Mouse (Mus musculus) liver, embryonic 11.5 days (tissue): ENCODE results near the gene Mark1. TPM values are rescaled to one million over a fixed set of nuclear protein-coding genes. Genes with fewer than 3 reads are reported as not detected.

ENCODE experiments used
- ATAC-seq: fragments of 200-750 bp; cut with Nextera tagmentation; replicated peaks from 2 replicates; pipeline ENCODE4 v1.8.0; 2017; ENCODE audit warnings: moderate number of reproducible peaks, mild to moderate bottlenecking, moderate TSS enrichment, moderate library complexity; ENCODE audit not compliant: low FRiP score
- DNase-seq: peaks from one replicate; pipeline ENCODE4 v3.0.0-alpha.2; 2017; ENCODE audit warnings: low spot score
- H3K27ac ChIP-seq: fragments of 300-500 bp; sonication (generic); 2 replicates; pipeline ENCODE4 v1.5.1; 2014; ENCODE audit warnings: mild to moderate bottlenecking, low read depth, low read length, control low read depth
- H3K27me3 ChIP-seq: fragments of 300-500 bp; sonication (generic); replicated peaks from 2 replicates; pipeline ENCODE4 v1.6.1; 2014; ENCODE audit warnings: low read length, mixed read lengths; ENCODE audit not compliant: control insufficient read depth, insufficient read depth
- H3K36me3 ChIP-seq: fragments of 300-500 bp; sonication (generic); 2 replicates; pipeline ENCODE4 v1.6.1; 2014; ENCODE audit warnings: mild to moderate bottlenecking, low read length, moderate library complexity, mixed read lengths; ENCODE audit not compliant: control insufficient read depth, insufficient read depth
- H3K4me1 ChIP-seq: fragments of 300-500 bp; sonication (generic); replicated peaks from 2 replicates; pipeline ENCODE4 v1.6.1; 2014; ENCODE audit warnings: low read length, mixed read lengths; ENCODE audit not compliant: control insufficient read depth, insufficient read depth
- H3K4me2 ChIP-seq: fragments of 300-500 bp; sonication (generic); 2 replicates; pipeline ENCODE4 v1.6.1; 2014; ENCODE audit warnings: mild to moderate bottlenecking, control low read depth, moderate library complexity
- H3K4me3 ChIP-seq: fragments of 300-500 bp; sonication (generic); 2 replicates; pipeline ENCODE4 v1.5.1; 2014; ENCODE audit warnings: low read depth, low read length, control low read depth
- H3K9ac ChIP-seq: fragments of 300-500 bp; sonication (generic); 2 replicates; pipeline ENCODE4 v1.6.1; 2014; ENCODE audit warnings: low read depth, low read length, control low read depth
- H3K9me3 ChIP-seq: fragments of 300-500 bp; sonication (generic); 2 replicates; pipeline ENCODE4 v1.6.1; 2016; ENCODE audit warnings: low read length, inconsistent platforms, mixed read lengths; ENCODE audit not compliant: control insufficient read depth
- WGBS: fragments of 180-500 bp; shearing (Covaris S2); extraction: QIAGEN DNeasy Blood & Tissue Kit; methylation state at CpG from one replicate; pipeline ENCODE4 v1.1.7; 2014; 5-methylcytosine and 5-hydroxymethylcytosine counted together
- polyA plus RNA-seq: library from polyadenylated mRNA; unstranded; fragments of >200 nt; fragmentation: Nextera tagmentation; extraction: Ambion mirVana; gene quantifications from 2 replicates; pipeline ENCODE4 v1.2.1, GENCODE M21; 2014

Gene Mark1
- 0.69 and 1.0 TPM in 2 replicates for polyA plus RNA-seq

- Histone ChIP-seq H3K9ac (peak within 1 kb of the TSS; percentile 66), H3K4me2 (peak within 1 kb of the TSS; percentile 84), H3K9me3 (no peaks in the 10 kb centered on the region), H3K36me3 (no peaks in the 10 kb centered on the region), H3K4me1 (peaks cover 3% of the 10 kb centered on the region), H3K27me3 (peaks cover 41% of the 10 kb centered on the region), H3K27ac (no peak within 1 kb of the TSS), H3K4me3 (peak within 1 kb of the TSS; percentile 73)
- WGBS = 2% methylated on average over 80 of the region's 88 CpGs
- DNase-seq (peak; percentile 48), ATAC-seq (0 out of 2 replicates have a peak, but pooled peaks have one; percentile 43)
Measured at GRCm38 (mm10) chr1:184999071-184999750, at the start of gene Mark1. Gene Mark1 (minus strand): TSS chr1:184999570.

- Histone ChIP-seq H3K27me3 (no peaks in the 10 kb centered on the region), H3K9me3 (no peaks in the 10 kb centered on the region), H3K36me3 (no peaks in the 10 kb centered on the region), H3K27ac (no peak overlapping the region), H3K9ac (no peak overlapping the region), H3K4me2 (no peak overlapping the region), H3K4me3 (no peak overlapping the region), H3K4me1 (no peaks in the 10 kb centered on the region)
- ATAC-seq = no peak
- DNase-seq = no peak
- 59% methylated on average over 12 of the region's 12 CpGs for WGBS
Measured at GRCm38 (mm10) chr1:185047516-185048247, 48.3 kb upstream of the Mark1 start.

GRCm38 (mm10) chr1:185046513-185046912 lies 47.1 kb upstream of the Mark1 start:
- no peaks in the 10 kb centered on the region for H3K9me3 ChIP-seq
- H3K4me1 ChIP-seq = no peaks in the 10 kb centered on the region
- H3K27ac ChIP-seq = no peak overlapping the region
- no peak for DNase-seq
- 79% methylated on average over 8 of the region's 8 CpGs for WGBS
- H3K36me3 ChIP-seq = no peaks in the 10 kb centered on the region
- H3K27me3 ChIP-seq = no peaks in the 10 kb centered on the region
- no peak overlapping the region for H3K4me3 ChIP-seq
- ATAC-seq = no peak
- no peak overlapping the region for H3K9ac ChIP-seq
- H3K4me2 ChIP-seq = no peak overlapping the region

GRCm38 (mm10) chr1:185038183-185038686 lies 38.9 kb upstream of the Mark1 start:
- Histone ChIP-seq H3K9me3 (no peaks in the 10 kb centered on the region), H3K4me1 (no peaks in the 10 kb centered on the region), H3K36me3 (no peaks in the 10 kb centered on the region), H3K27me3 (no peaks in the 10 kb centered on the region), H3K4me3 (no peak overlapping the region), H3K27ac (no peak overlapping the region), H3K4me2 (no peak overlapping the region), H3K9ac (no peak overlapping the region)
- WGBS = 62% methylated on average over 7 of the region's 7 CpGs
- no peak for DNase-seq
- no peak for ATAC-seq

- no peaks in the 10 kb centered on the region for H3K27me3 ChIP-seq
- DNase-seq (no peak), ATAC-seq (no peak)
- H3K27ac ChIP-seq = no peak overlapping the region
- H3K4me2 ChIP-seq = no peak overlapping the region
- no peaks in the 10 kb centered on the region for H3K36me3 ChIP-seq
- 86% methylated on average over 10 of the region's 10 CpGs for WGBS
- no peaks in the 10 kb centered on the region for H3K4me1 ChIP-seq
- no peak overlapping the region for H3K4me3 ChIP-seq
- H3K9ac ChIP-seq = no peak overlapping the region
- no peaks in the 10 kb centered on the region for H3K9me3 ChIP-seq
Measured at GRCm38 (mm10) chr1:185030565-185030964, 31.2 kb upstream of the Mark1 start.

- Histone ChIP-seq H3K4me1 (no peaks in the 10 kb centered on the region), H3K27ac (no peak overlapping the region), H3K9ac (no peak overlapping the region), H3K9me3 (no peaks in the 10 kb centered on the region), H3K4me2 (no peak overlapping the region), H3K36me3 (no peaks in the 10 kb centered on the region), H3K4me3 (no peak overlapping the region), H3K27me3 (no peaks in the 10 kb centered on the region)
- ATAC-seq (no peak), DNase-seq (no peak)
- 74% methylated on average over 13 of the region's 13 CpGs for WGBS
Measured at GRCm38 (mm10) chr1:185020429-185021168, 21.2 kb upstream of the Mark1 start.

- H3K9ac ChIP-seq = no peak overlapping the region
- WGBS = 77% methylated on average over 3 of the region's 3 CpGs
- DNase-seq (no peak), ATAC-seq (no peak)
- H3K27me3 ChIP-seq = no peaks in the 10 kb centered on the region
- H3K36me3 ChIP-seq = no peaks in the 10 kb centered on the region
- no peak overlapping the region for H3K4me3 ChIP-seq
- H3K4me1 ChIP-seq = no peaks in the 10 kb centered on the region
- H3K4me2 ChIP-seq = no peak overlapping the region
- H3K9me3 ChIP-seq = no peaks in the 10 kb centered on the region
- no peak overlapping the region for H3K27ac ChIP-seq
Measured at GRCm38 (mm10) chr1:185012566-185012965, 13.2 kb upstream of the Mark1 start.

- no peak overlapping the region for H3K9ac ChIP-seq
- DNase-seq (no peak), ATAC-seq (no peak)
- no peaks in the 10 kb centered on the region for H3K9me3 ChIP-seq
- WGBS = 80% methylated on average over 5 of the region's 5 CpGs
- no peak overlapping the region for H3K4me2 ChIP-seq
- no peaks in the 10 kb centered on the region for H3K4me1 ChIP-seq
- no peak overlapping the region for H3K27ac ChIP-seq
- H3K27me3 ChIP-seq = no peaks in the 10 kb centered on the region; the same call in 1 of the 2 replicates
- H3K36me3 ChIP-seq = no peaks in the 10 kb centered on the region
- no peak overlapping the region for H3K4me3 ChIP-seq
Measured at GRCm38 (mm10) chr1:185007066-185007465, 7.7 kb upstream of the Mark1 start.
